Comparison of ENCODE assay signal across 17 mouse cellular contexts in genomic region chr7:47003411-47004115, GRCm38 (mm10). TPM values are rescaled to one million over a fixed set of nuclear protein-coding genes. Genes with fewer than 3 reads are reported as not detected.
DNase-seq lines count a peak whose midpoint lies in the region; ATAC-seq lines count a peak whose summit lies in the region.
"Had no signal": no experiment of that assay in that cellular context is flagged by ENCODE, and none has a peak within 500 bp of the region (broad histone marks: within the 10 kb centered on the region; RNA-seq: fewer than 3 reads in every experiment).

No protein-coding gene starts in this region.

- no peaks in the 10 kb centered on the region for H3K27me3 ChIP-seq in heart, embryonic 14.5 days (ENCODE audit: control insufficient read depth, insufficient read depth, low read length)
- H3K27me3 ChIP-seq in heart, embryonic 11.5 days (ENCODE audit: control insufficient read depth, insufficient read depth, low read length) = no peaks in the 10 kb centered on the region
- H3K27me3 ChIP-seq in midbrain, embryonic 14.5 days (ENCODE audit: control insufficient read depth, insufficient read depth, low read length) = no peaks in the 10 kb centered on the region
- no peaks in the 10 kb centered on the region for H3K27me3 ChIP-seq in midbrain, embryonic 10.5 days (ENCODE audit: low read depth, poor library complexity, severe bottlenecking)
- no peaks in the 10 kb centered on the region for H3K27me3 ChIP-seq in forebrain, embryonic 12.5 days
- H3K27me3 ChIP-seq in neural tube, embryonic 13.5 days = no peaks in the 10 kb centered on the region
- H3K27me3 ChIP-seq: limb, embryonic 12.5 days; megakaryocyte, embryonic 14.5 days; stomach, embryonic 15.5 days had no signal

- no peaks in the 10 kb centered on the region for H3K9me3 ChIP-seq in heart, embryonic 14.5 days (ENCODE audit: control insufficient read depth, low read length)
- no peaks in the 10 kb centered on the region for H3K9me3 ChIP-seq in heart, embryonic 11.5 days (replicated peaks; ENCODE audit: control insufficient read depth, low read length)
- no peaks in the 10 kb centered on the region for H3K9me3 ChIP-seq in midbrain, embryonic 14.5 days (ENCODE audit: control insufficient read depth, low read length)
- no peaks in the 10 kb centered on the region for H3K9me3 ChIP-seq in midbrain, embryonic 10.5 days (replicated peaks)
- no peaks in the 10 kb centered on the region for H3K9me3 ChIP-seq in forebrain, embryonic 12.5 days
- H3K9me3 ChIP-seq in neural tube, embryonic 13.5 days = no peaks in the 10 kb centered on the region
- H3K9me3 ChIP-seq: limb, embryonic 12.5 days; megakaryocyte, embryonic 14.5 days; stomach, embryonic 15.5 days had no signal

- H3K4me1 ChIP-seq in heart, embryonic 14.5 days (ENCODE audit: control insufficient read depth in 2 of 2, insufficient read depth in 2 of 2, low read length in 2 of 2) = peaks cover 2 to 46% of the 10 kb centered on the region in 2 experiments; a peak in 3 of 4 replicates
- H3K4me1 ChIP-seq in heart, embryonic 11.5 days (ENCODE audit: control insufficient read depth, insufficient read depth, low read length) = peaks cover 32% of the 10 kb centered on the region
- peaks cover 27% of the 10 kb centered on the region for H3K4me1 ChIP-seq in midbrain, embryonic 14.5 days (ENCODE audit: control insufficient read depth, insufficient read depth, low read length)
- peaks cover 46% of the 10 kb centered on the region for H3K4me1 ChIP-seq in midbrain, embryonic 10.5 days
- peaks cover 39% of the 10 kb centered on the region for H3K4me1 ChIP-seq in forebrain, embryonic 12.5 days
- H3K4me1 ChIP-seq in neural tube, embryonic 13.5 days (replicated peaks) = peaks cover 74% of the 10 kb centered on the region

- DNase-seq in midbrain, embryonic 14.5 days = peak; percentile 15
- no peak for DNase-seq in midbrain, embryonic 10.5 days (ENCODE audit: low spot score)
- no peak for DNase-seq in spleen, postnatal 10 days (ENCODE audit: low spot score in 2 of 2)
- no peak for DNase-seq in gastrocnemius, adult 18-20 months (ENCODE audit: low spot score)
- DNase-seq: heart, adult 18-20 months; right cerebral cortex, postnatal 25 days had no signal

- no peak for ATAC-seq in heart, embryonic 14.5 days (ENCODE audit: insufficient number of reproducible peaks, insufficient read depth, low FRiP score, low read depth)
- no peak for ATAC-seq in heart, embryonic 11.5 days (replicated peaks; ENCODE audit: insufficient number of reproducible peaks, low FRiP score, low TSS enrichment)
- ATAC-seq in midbrain, embryonic 14.5 days (ENCODE audit: low FRiP score, low TSS enrichment) = no peak
- peak; percentile 22; the same call in 1 of the 2 replicates for ATAC-seq in forebrain, embryonic 12.5 days (ENCODE audit: low FRiP score)
- ATAC-seq in neural tube, embryonic 13.5 days (ENCODE audit: low read depth) = no peak

- peak overlapping the region; percentile 7; the same call in 1 of the 2 replicates for H3K9ac ChIP-seq in heart, embryonic 14.5 days (ENCODE audit: low read length)
- no peak overlapping the region for H3K9ac ChIP-seq in heart, embryonic 11.5 days (ENCODE audit: low read depth, low read length)
- H3K9ac ChIP-seq in midbrain, embryonic 14.5 days (replicated peaks; ENCODE audit: low read length) = no peak overlapping the region; the same call in 1 of the 2 replicates
- H3K9ac ChIP-seq in forebrain, embryonic 12.5 days = no peak overlapping the region; the same call in 1 of the 2 replicates
- H3K9ac ChIP-seq in neural tube, embryonic 13.5 days = 0 out of 2 replicates have a peak overlapping the region, but pooled peaks have one; percentile 43
- H3K9ac ChIP-seq: limb, embryonic 12.5 days; stomach, embryonic 15.5 days had no signal

- H3K4me3 ChIP-seq in heart, embryonic 14.5 days (ENCODE audit: control insufficient read depth in 1 of 2, insufficient read depth in 1 of 2, low read depth in 1 of 2, low read length in 2 of 2) = no peak overlapping the region
- no peak overlapping the region for H3K4me3 ChIP-seq in heart, embryonic 11.5 days (ENCODE audit: low read depth, low read length)
- no peak overlapping the region for H3K4me3 ChIP-seq in midbrain, embryonic 14.5 days (replicated peaks; ENCODE audit: low read depth, low read length)
- H3K4me3 ChIP-seq in midbrain, embryonic 10.5 days = no peak overlapping the region
- no peak overlapping the region for H3K4me3 ChIP-seq in forebrain, embryonic 12.5 days (replicated peaks)
- H3K4me3 ChIP-seq in neural tube, embryonic 13.5 days = no peak overlapping the region
- H3K4me3 ChIP-seq: limb, embryonic 12.5 days; megakaryocyte, embryonic 14.5 days; stomach, embryonic 15.5 days had no signal

- peaks cover 9% of the 10 kb centered on the region for H3K36me3 ChIP-seq in heart, embryonic 14.5 days (ENCODE audit: control insufficient read depth, insufficient read depth, low read length)
- H3K36me3 ChIP-seq in heart, embryonic 11.5 days (ENCODE audit: control insufficient read depth, insufficient read depth, low read length) = peaks cover 4% of the 10 kb centered on the region; the same call in 1 of the 2 replicates
- H3K36me3 ChIP-seq in midbrain, embryonic 14.5 days (ENCODE audit: control insufficient read depth, insufficient read depth, low read length) = peaks cover 7% of the 10 kb centered on the region; the same call in 1 of the 2 replicates
- H3K36me3 ChIP-seq in midbrain, embryonic 10.5 days = peaks cover 11% of the 10 kb centered on the region
- peaks cover 9% of the 10 kb centered on the region for H3K36me3 ChIP-seq in forebrain, embryonic 12.5 days (replicated peaks)
- peaks cover 8% of the 10 kb centered on the region for H3K36me3 ChIP-seq in neural tube, embryonic 13.5 days

- H3K27ac ChIP-seq in heart, embryonic 14.5 days (replicated peaks in 1 of 2; ENCODE audit: control insufficient read depth in 1 of 2, insufficient read depth in 1 of 2, low read depth in 2 of 2, low read length in 2 of 2) = no peak overlapping the region
- H3K27ac ChIP-seq in heart, embryonic 11.5 days (ENCODE audit: low read depth, low read length) = no peak overlapping the region
- H3K27ac ChIP-seq in midbrain, embryonic 14.5 days (replicated peaks; ENCODE audit: low read depth, low read length) = no peak overlapping the region
- no peak overlapping the region for H3K27ac ChIP-seq in midbrain, embryonic 10.5 days (replicated peaks)
- H3K27ac ChIP-seq in forebrain, embryonic 12.5 days = peak overlapping the region; percentile 82
- peak overlapping the region; percentile 49; the same call in 1 of the 2 replicates for H3K27ac ChIP-seq in neural tube, embryonic 13.5 days (replicated peaks)
- H3K27ac ChIP-seq: limb, embryonic 12.5 days; stomach, embryonic 15.5 days had no signal

- H3K4me2 ChIP-seq in heart, embryonic 14.5 days (ENCODE audit: low read length) = no peak overlapping the region
- H3K4me2 ChIP-seq in heart, embryonic 11.5 days = no peak overlapping the region
- H3K4me2 ChIP-seq in midbrain, embryonic 14.5 days (ENCODE audit: low read length) = no peak overlapping the region
- H3K4me2 ChIP-seq in forebrain, embryonic 12.5 days = no peak overlapping the region
- no peak overlapping the region for H3K4me2 ChIP-seq in neural tube, embryonic 13.5 days
- H3K4me2 ChIP-seq: limb, embryonic 12.5 days; stomach, embryonic 15.5 days had no signal

- 55% methylated on average over 3 of the region's 3 CpGs for WGBS in heart, embryonic 14.5 days
- WGBS in heart, embryonic 11.5 days (ENCODE audit: insufficient replicate concordance) = 43% methylated on average over 3 of the region's 3 CpGs
- 20% methylated on average over 3 of the region's 3 CpGs for WGBS in midbrain, embryonic 14.5 days
- 34% methylated on average over 3 of the region's 3 CpGs for WGBS in midbrain, embryonic 10.5 days
- WGBS in forebrain, embryonic 12.5 days = 24% methylated on average over 3 of the region's 3 CpGs
- 16% methylated on average over 3 of the region's 3 CpGs for WGBS in neural tube, embryonic 13.5 days

RNA-seq across cellular contexts. Expression of gene Spty2d1, which starts 4.6 kb away (rescaled TPM):
- 13.0 and 14.0 TPM in 2 replicates for polyA plus RNA-seq in heart, embryonic 14.5 days (2014; fragmentation: Nextera tagmentation; extraction: Ambion mirVana)
- 15.6 and 18.8 TPM in 2 replicates for polyA plus RNA-seq in heart, embryonic 11.5 days (2014; fragmentation: Nextera tagmentation; extraction: Ambion mirVana)
- polyA plus RNA-seq in midbrain, embryonic 14.5 days (2014; fragmentation: Nextera tagmentation; extraction: Ambion mirVana) = 5.8 and 8.9 TPM in 2 replicates
- polyA plus RNA-seq in midbrain, embryonic 10.5 days (2016; fragmentation: Nextera tagmentation; extraction: Ambion mirVana) = 11.1 and 12.8 TPM in 2 replicates
- polyA plus RNA-seq in forebrain, embryonic 12.5 days (2016; fragmentation: Nextera tagmentation; extraction: Ambion mirVana) = 12.3 and 13.5 TPM in 2 replicates
- 8.3 and 9.6 TPM in 2 replicates for polyA plus RNA-seq in neural tube, embryonic 13.5 days (2015; fragmentation: Nextera tagmentation; extraction: Ambion mirVana)
- 1 to 10 TPM; 4.5 to 4.7 TPM for total RNA-seq in gastrocnemius, adult 18-20 months (2021)

RNA-seq across cellular contexts. Expression of gene Gm9999, which starts 20.2 kb away (rescaled TPM):
- polyA plus RNA-seq in heart, embryonic 14.5 days (2014; fragmentation: Nextera tagmentation; extraction: Ambion mirVana) = not detected in 2 replicates
- not detected in 2 replicates for polyA plus RNA-seq in heart, embryonic 11.5 days (2014; fragmentation: Nextera tagmentation; extraction: Ambion mirVana)
- polyA plus RNA-seq in midbrain, embryonic 14.5 days (2014; fragmentation: Nextera tagmentation; extraction: Ambion mirVana) = not detected in 2 replicates
- not detected in 2 replicates for polyA plus RNA-seq in midbrain, embryonic 10.5 days (2016; fragmentation: Nextera tagmentation; extraction: Ambion mirVana)
- polyA plus RNA-seq in forebrain, embryonic 12.5 days (2016; fragmentation: Nextera tagmentation; extraction: Ambion mirVana) = not detected in 2 replicates
- not detected in 2 replicates for polyA plus RNA-seq in neural tube, embryonic 13.5 days (2015; fragmentation: Nextera tagmentation; extraction: Ambion mirVana)
- not detected for total RNA-seq in gastrocnemius, adult 18-20 months (2021)
- total RNA-seq: heart, adult 18-20 months; layer of hippocampus, postnatal 10 days had no signal
- polyA plus RNA-seq: kidney, embryonic 16.5 days; limb, embryonic 12.5 days; neural tube, embryonic 14.5 days; stomach, embryonic 15.5 days; urinary bladder, adult 2 months had no signal

RNA-seq across cellular contexts. Expression of gene Uevld, which starts 45.2 kb away (rescaled TPM):
- polyA plus RNA-seq in heart, embryonic 14.5 days (2014; fragmentation: Nextera tagmentation; extraction: Ambion mirVana) = 9.8 TPM in 2 replicates
- polyA plus RNA-seq in heart, embryonic 11.5 days (2014; fragmentation: Nextera tagmentation; extraction: Ambion mirVana) = 9.3 and 10.6 TPM in 2 replicates
- polyA plus RNA-seq in midbrain, embryonic 14.5 days (2014; fragmentation: Nextera tagmentation; extraction: Ambion mirVana) = 3.9 and 7.1 TPM in 2 replicates
- 13.5 and 14.3 TPM in 2 replicates for polyA plus RNA-seq in midbrain, embryonic 10.5 days (2016; fragmentation: Nextera tagmentation; extraction: Ambion mirVana)
- polyA plus RNA-seq in forebrain, embryonic 12.5 days (2016; fragmentation: Nextera tagmentation; extraction: Ambion mirVana) = 13.2 and 13.8 TPM in 2 replicates
- 5.5 and 7.4 TPM in 2 replicates for polyA plus RNA-seq in neural tube, embryonic 13.5 days (2015; fragmentation: Nextera tagmentation; extraction: Ambion mirVana)
- total RNA-seq in gastrocnemius, adult 18-20 months (2021) = 10 to 100 TPM; 10.5 to 11.5 TPM

RNA-seq across cellular contexts. Expression of gene Tmem86a, which starts 46.8 kb away (rescaled TPM):
- 18.0 and 18.7 TPM in 2 replicates for polyA plus RNA-seq in heart, embryonic 14.5 days (2014; fragmentation: Nextera tagmentation; extraction: Ambion mirVana)
- polyA plus RNA-seq in heart, embryonic 11.5 days (2014; fragmentation: Nextera tagmentation; extraction: Ambion mirVana) = 13.7 and 15.5 TPM in 2 replicates
- 18.5 and 19.7 TPM in 2 replicates for polyA plus RNA-seq in midbrain, embryonic 14.5 days (2014; fragmentation: Nextera tagmentation; extraction: Ambion mirVana)
- polyA plus RNA-seq in midbrain, embryonic 10.5 days (2016; fragmentation: Nextera tagmentation; extraction: Ambion mirVana) = 12.5 and 12.8 TPM in 2 replicates
- polyA plus RNA-seq in forebrain, embryonic 12.5 days (2016; fragmentation: Nextera tagmentation; extraction: Ambion mirVana) = 13.9 and 15.2 TPM in 2 replicates
- polyA plus RNA-seq in neural tube, embryonic 13.5 days (2015; fragmentation: Nextera tagmentation; extraction: Ambion mirVana) = 23.3 and 25.8 TPM in 2 replicates
- total RNA-seq in gastrocnemius, adult 18-20 months (2021) = 1 to 10 TPM; 3.2 to 4.1 TPM

Comparison
In these comparisons a context has a peak if more than half of its experiments do, and no peak if none do; other contexts are left out.
1. H3K9ac ChIP-seq: peak in heart, embryonic 14.5 days (single experiment) and neural tube, embryonic 13.5 days (single experiment); none in heart, embryonic 11.5 days (single experiment), midbrain, embryonic 14.5 days (single experiment) and forebrain, embryonic 12.5 days (single experiment).
2. H3K27ac ChIP-seq: peak in forebrain, embryonic 12.5 days (single experiment) and neural tube, embryonic 13.5 days (single experiment); none in heart, embryonic 14.5 days (0 of 2), heart, embryonic 11.5 days (single experiment), midbrain, embryonic 14.5 days (single experiment) and midbrain, embryonic 10.5 days (single experiment).